Mouse (Mus musculus) left cerebral cortex, adult 11 months (tissue): ENCODE data around the gene Gck.
"Not testable (repeated sequence)": the region's sequence is repeated elsewhere in the genome, so short reads cannot be mapped to it uniquely, and the experiment has no call there.

Experiments used
- DNase-seq: peaks from one replicate; pipeline ENCODE4 v3.0.0; 2022; ENCODE audit warnings: low spot score

Gene Gck

DNA sequence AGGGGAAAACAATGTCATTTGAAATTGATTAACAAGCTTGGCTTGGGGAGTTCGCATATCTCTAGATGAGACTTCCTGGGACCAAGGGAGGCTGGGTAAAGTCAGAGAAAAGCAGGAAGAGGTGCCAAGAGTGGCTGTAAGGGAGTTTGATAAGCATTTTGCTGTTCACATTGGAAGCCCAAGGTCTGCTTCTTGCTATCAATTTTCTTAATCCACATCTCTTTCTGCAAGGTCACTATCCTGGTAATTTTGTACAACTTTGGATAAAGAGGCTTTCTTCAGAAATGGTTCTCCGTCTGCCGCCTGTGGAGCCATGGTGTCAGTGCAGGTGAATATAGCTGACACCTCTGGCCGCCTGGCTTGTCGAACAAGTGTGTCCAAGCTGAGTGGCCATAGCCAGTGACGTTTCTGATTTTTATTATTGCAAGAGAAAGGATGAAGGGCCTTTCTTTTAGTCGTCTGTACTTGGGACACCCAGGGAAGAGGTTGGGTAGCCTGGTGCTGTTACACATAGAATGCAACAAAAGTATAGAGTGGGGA lies 5.2 kb upstream of the Gck start:
- DNase-seq: no peak

DNA sequence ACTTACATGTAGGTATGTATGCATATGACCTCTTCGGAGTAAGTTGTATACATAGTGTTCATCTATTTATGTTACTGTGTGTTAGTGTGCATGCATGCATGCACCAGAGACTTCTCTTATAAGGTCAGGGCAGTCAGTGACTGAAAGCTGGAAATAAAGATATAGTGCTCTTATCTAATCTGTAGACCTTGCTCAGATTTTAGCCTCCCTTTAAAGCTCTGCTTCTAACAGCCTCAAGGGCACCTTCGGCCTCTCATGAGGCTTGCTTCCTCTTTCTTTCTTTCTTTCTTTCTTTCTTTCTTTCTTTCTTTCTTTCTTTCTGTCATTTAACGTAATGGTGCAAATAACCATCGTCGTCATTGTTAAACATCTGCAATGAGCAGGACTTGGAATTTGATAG lies 4.6 kb upstream of the Gck start:
- DNase-seq: no peak

DNA sequence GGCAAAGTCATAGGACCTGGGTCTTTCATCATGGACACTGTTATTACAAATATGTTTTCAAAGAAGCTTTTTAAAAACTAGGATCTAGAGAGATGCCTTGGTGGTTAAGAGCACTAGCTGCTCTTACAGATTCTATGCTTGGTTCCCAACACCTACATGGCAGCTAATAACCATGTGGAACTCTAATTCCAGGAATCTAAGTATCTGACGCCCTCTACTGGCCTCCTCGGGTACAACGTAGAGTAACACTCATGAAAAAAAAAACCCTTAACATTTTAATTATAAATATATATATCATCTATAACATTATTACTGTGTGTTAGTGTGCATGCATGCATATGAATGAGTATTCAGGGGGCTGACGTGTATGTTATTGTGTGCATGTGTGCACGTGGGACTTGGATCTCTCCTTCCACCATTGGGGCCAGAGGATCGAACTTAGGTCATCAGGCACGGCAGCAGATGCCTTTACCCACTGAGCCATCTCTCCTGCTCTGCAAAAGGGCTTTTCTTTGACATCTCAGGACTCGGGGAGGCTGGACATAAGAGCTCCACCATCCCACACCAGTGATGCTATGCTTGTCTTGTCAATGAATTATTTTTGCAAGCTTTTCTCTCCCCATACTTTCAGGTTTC lies 3.4 kb upstream of the Gck start:
- no peak for DNase-seq

DNA sequence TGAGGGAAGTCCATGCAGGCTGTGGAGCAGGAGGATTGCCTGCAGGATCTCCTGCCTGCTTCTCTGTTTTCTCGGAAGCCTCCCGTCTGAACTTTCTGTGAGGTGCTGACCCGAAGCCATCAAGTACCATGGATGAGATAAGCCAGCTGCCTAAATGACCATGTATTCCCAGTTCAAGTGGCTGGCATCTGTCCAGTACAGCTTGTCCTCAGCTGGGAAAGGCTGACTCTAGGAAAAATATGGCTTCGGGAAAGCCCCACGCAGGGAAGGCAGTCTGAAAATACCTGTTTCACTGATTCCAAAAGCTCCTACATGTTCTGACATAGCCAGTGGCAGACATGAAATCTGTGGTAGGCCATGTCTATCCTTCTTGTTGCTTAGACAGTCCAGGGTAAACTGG lies 2.6 kb upstream of the Gck start:
- DNase-seq: no peak

GRCm38 (mm10) chr11:5948546-5949250 lies 1.2 kb downstream of the Gck start:
- DNase-seq: no peak

GRCm38 (mm10) chr11:5947796-5948195 lies 2.1 kb downstream of the Gck start:
- no peak for DNase-seq

DNA sequence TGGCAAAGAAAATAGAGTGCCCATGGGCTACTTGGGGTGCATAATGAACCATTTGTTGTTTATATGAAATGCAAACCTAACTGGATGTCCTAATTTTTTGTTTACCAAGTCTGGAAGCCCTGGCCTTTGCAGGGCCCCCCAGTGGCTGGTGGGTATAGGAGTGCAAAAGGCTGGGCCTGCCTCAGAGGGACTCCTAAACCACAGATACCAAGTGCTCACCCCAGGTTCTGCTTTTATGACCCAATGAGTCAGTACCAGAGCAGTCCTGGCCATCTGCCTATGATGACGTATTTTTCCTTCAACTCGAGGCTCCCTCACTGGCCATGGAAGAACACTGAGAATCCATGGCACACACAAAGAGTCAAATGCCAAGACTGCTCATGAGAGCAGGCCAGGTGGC lies 4.8 kb downstream of the Gck start:
- DNase-seq: no peak

- DNase-seq: no peak
Measured at GRCm38 (mm10) chr11:5942966-5943365, 6.9 kb downstream of the Gck start.

DNA sequence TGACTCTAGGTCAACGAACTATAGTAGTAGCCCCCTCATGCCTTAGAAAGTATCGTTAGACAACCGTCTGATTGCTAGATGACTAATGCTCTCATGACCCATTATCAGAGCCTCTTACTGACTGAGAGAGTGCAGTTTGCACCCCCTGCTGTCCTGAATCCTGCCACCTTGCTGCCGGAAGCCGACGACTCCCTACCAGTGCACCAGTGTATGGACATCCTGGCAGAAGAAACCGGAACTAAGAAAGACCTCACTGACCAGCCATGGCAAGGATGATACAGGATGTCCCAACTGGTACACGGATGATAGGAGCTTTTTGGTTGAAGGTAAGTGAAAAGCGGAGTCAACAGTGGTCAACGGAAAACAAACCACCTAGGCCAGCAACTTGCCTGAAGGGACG lies 15.3 kb downstream of the Gck start:
- DNase-seq: not testable (repeated sequence)

GRCm38 (mm10) chr11:5931947-5932346 lies 17.9 kb downstream of the Gck start:
- DNase-seq: not testable (repeated sequence)

- DNase-seq: no peak
Measured at GRCm38 (mm10) chr11:5930578-5930977, 19.3 kb downstream of the Gck start.

- DNase-seq: no peak
Measured at GRCm38 (mm10) chr11:5926696-5927220, 23.1 kb downstream of the Gck start.

- no peak for DNase-seq
Measured at GRCm38 (mm10) chr11:5924699-5925098, 25.2 kb downstream of the Gck start.

DNA sequence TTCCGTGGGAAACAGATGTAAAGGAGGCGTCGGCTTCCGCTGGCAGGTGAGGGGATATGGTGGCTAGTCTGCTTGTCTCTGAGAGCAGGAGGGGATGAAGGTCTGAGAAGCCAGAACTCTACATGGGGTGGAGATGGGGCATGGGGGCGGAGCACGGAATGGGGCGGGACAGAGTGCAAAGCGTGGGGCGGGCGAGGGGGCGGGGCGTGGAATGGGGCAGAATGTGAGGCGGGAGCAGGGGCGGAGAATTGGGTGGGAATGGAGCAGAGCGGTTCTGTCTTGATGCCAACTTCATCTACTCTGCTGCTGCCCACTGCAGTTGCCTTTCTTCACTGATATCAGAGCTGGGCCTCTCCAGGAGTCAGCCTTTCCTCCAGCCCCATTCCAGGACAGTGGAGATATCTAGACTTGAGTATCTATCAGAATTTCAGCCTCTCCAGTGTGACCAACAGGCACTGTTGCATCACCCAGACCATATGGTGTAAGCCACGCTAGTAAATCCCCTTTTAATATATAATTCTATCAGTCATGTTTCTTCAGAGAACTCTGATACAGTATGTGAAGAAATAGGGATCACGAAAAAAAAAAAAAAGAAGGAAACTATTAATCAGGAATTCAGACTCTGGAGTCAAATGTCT lies 29.4 kb downstream of the Gck start:
- DNase-seq: no peak

DNA sequence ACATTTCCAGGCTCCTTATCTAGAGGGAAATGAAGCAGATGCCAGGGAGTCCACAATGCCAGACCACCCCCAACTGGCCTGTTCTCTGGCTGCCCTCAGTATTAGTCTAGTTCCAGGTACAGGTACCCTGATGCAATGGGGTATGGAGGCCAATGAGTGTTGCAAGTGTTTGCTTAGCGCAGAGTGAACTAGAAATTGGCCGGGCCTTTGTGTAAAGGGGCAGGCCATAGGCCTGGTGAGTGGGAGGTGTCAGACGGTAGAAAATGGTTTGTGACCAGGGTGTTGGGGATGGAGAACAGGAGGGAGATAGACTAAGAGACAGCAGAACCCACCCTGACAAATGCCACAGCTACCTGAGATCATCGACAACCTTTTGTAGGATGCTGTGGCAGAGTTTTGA lies 30.3 kb downstream of the Gck start:
- no peak for DNase-seq

GRCm38 (mm10) chr11:5918111-5918510 lies 31.8 kb downstream of the Gck start:
- DNase-seq: no peak

DNA sequence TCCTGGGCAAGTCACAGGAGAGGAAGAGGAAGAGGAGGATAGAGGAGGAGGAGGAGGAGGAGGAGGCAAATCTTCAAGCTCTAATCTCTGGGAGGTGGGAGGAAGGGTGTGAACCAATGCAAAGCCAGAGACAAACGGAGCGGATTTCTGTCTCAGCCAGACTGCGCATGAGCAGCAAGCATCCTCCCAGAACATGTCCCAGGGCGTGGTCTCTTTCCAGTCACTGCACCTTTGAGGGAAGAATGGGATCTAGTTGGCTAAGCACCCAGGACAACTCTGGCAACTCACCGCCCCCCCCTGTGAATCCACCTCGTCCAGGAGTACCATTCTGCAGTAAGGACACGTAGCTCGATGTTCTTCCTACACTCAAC lies 33.7 kb downstream of the Gck start:
- DNase-seq: no peak

- no peak for DNase-seq
Measured at GRCm38 (mm10) chr11:5915429-5916177, 34.3 kb downstream of the Gck start.

- no peak for DNase-seq
Measured at GRCm38 (mm10) chr11:5914940-5915339, 34.9 kb downstream of the Gck start.

DNA sequence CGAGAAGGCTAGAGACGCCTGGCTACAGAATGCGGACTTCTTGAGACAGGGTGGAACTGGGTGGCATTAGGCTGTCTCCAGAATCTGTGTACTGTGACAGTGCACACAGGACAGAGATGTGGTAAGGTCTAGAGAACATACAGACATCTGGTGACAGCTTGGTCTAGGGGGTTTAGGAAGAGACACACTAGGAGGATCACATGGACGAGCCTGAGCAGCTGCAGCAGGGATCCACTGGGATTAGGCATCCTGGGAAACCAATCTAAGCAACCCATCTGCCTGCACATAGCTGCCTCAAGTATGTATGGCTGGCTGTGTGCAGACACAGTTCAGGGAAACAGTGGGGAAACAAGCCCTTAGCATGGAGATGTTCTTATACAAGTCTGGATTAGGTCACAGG lies 35.9 kb downstream of the Gck start:
- DNase-seq: no peak

- no peak for DNase-seq
Measured at GRCm38 (mm10) chr11:5913256-5913655, 36.6 kb downstream of the Gck start.

DNA sequence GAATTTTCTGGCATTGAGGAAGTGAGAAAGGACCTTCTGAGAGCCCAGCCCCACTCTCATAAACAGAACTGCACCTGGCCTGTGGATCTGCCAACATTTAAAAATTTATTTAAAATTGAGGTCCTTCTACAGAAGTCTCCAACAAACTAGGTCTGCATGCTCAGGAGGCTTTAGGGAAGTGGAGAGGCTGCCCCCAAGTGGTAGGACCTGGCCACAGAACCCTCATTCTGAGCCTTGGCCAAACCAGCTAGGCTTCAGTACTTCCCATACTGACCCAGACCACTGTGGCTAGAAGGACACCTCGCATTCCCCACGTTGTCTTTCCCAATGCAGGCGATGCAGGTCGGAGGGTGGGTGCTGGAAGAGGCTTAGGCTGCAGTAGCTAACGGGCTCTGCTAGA lies 37.2 kb downstream of the Gck start:
- no peak for DNase-seq
